Mouse (Mus musculus) thymus, postnatal 25 days (tissue): ENCODE data around the gene Olfr73.
"Not testable (repeated sequence)": the region's sequence is repeated elsewhere in the genome, so short reads cannot be mapped to it uniquely, and the experiment has no call there.

Experiments used
- DNase-seq: peaks from one replicate; pipeline ENCODE4 v3.0.0; 2022

Gene Olfr73

GRCm38 (mm10) chr2:88037599-88037998 is at the start of gene Olfr73:
Gene Olfr73, minus strand, starts transcription at chr2:88037699.
- DNase-seq = no peak

DNA sequence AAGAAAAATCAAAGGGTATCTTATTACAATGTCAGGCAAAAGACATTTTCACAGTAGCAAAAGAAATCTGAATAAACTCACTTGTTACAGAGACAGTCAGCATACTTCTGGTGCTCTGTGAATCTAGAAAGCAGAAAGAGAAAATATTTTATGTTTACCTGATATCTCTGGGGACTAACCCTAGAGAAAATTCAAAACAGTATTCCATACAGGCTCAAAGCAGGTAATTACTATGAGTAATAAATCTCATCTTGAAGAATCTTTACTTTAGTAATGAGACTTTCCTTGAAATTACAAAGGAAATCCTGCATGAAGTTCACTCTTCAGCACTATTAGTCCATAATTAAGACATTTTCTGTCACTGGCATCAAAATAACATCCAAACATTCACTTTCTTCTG is 34.2 kb upstream of the Olfr73 start, which contains the start of gene Olfr1163:
Gene Olfr1163 (minus strand): TSS at position 101 of the 400 bp plus-strand sequence.
- DNase-seq = no peak

DNA sequence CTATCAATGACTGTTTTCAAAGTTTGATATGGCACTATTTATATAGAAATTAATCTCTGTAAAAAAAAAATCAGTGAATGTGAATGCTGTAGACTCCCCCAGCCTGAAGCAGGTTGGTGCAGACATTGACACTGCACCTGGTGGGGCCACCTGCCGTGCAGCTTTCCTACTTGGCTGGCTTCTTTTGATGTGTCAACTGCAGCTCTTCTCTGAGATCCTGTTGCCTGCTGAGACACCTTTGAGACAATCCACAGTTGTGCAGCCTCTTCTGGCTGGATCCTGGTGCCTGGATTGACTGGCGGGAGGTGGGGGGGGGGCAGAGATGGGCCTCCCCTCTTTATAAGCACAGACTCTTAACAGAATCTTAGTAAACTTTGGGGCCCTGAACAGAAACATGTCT is 26.1 kb upstream of the Olfr73 start:
- DNase-seq = no peak

DNA sequence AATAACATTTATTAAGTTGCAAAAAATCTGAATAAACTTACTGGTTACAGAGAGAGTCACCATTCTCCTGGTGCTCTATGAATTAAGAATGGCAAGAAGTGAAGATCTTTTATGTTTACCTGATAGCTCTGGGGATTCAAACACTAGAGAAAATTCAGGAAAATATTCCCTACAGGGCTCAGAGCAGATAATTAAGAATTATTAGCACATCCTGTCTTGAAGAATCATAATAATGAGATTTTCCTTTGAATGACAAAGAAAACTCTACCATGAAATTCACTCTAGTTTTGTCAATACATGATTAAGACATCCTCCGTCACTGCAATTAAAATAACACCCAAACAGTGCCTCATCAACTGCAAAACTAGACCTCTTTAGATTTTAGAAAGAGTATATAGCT is 13.5 kb upstream of the Olfr73 start, which contains the start of gene Olfr1162:
Gene Olfr1162 (minus strand): TSS at position 101 of the 400 bp plus-strand sequence.
- DNase-seq = no peak

- DNase-seq = not testable (repeated sequence)
Measured at GRCm38 (mm10) chr2:88022474-88022873, 15.0 kb downstream of the Olfr73 start, which contains the start of gene Olfr1161. Gene Olfr1161, plus strand, starts transcription at chr2:88022774.

GRCm38 (mm10) chr2:88007515-88008318 is 29.8 kb downstream of the Olfr73 start, which contains the start of gene Olfr1160:
Gene Olfr1160, minus strand, starts transcription at chr2:88008268.
- no peak for DNase-seq

GRCm38 (mm10) chr2:87989813-87990212 is 47.7 kb downstream of the Olfr73 start, which contains the start of gene Olfr1158:
Gene Olfr1158, plus strand, starts transcription at chr2:87990113.
- DNase-seq = no peak
